Mouse (Mus musculus) CD4-positive helper T cell, adult 2 months (primary cell): ENCODE data around the gene Ifit2.
"Not testable (repeated sequence)": the region's sequence is repeated elsewhere in the genome, so short reads cannot be mapped to it uniquely, and the experiment has no call there.

Experiments used
- DNase-seq: peaks from one replicate; pipeline ENCODE4 v3.0.0-alpha.2; 2012; ENCODE audit warnings: low read depth, missing footprints, low spot score

Ifit2 gene

DNA sequence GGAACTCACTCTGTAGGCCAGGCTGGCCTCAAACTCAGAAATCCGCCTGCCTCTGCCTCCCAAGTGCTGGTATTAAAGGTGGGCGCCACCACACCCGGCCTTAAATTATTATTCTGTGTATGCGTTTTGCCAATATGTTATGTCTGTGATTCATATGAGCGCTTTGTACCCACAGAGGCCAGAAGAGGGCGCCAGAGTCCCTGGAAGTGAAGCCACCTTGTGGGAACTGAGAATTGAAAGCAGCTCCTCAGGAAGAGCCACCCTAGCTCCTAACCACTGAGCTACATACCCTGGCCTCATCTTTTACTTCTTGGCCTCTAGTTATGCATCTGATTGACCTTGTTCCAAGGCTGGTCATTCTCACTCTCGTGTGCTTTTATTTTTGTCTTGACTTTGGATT, 2.5 kb upstream of the Ifit2 start:
- DNase-seq = peak; percentile 87

- no peak for DNase-seq
Observed at GRCm38 (mm10) chr19:34550205-34550533, 325 bp upstream of the Ifit2 start.

DNA sequence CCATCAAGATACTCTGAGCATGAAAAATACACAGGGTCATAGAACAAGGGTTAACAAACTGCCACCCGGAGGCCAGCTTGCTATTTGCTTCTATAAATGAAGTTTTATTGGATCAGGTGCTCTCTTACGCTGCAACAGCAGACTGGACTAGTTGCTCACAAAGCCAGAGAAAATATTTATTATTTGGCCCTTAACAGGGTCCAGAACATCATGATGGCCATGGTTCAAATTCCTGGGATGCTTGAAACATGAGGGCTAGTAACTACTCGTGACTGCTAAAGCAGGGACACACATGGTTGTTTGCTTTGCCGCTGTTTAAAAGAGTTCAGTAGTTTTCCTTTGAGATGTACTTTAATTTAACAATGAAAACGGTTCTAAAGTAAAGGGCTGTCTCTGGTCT, 1.5 kb downstream of the Ifit2 start:
- DNase-seq = no peak

DNA sequence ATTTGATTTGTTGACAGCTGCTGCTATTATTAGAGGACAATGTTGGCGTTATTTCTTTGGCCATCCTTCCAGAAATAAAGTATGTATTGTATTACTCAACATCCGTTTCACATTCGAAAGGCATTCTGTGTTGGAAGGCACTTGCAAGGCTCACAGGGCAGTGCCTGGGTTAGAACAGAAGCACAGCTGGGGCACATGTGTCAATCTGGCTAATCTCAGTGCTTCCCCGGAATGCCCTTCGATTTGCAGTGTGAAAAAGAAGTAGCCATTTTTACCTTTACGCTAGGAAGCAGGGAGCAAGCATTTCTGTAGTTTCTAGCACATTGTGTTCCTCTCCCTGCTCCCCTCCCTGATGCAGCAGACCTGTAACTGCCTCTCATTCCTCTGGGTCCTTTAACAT, 2.5 kb downstream of the Ifit2 start:
- no peak for DNase-seq

GRCm38 (mm10) chr19:34553522-34553921, 3.0 kb downstream of the Ifit2 start:
- no peak for DNase-seq

GRCm38 (mm10) chr19:34554061-34554460, 3.6 kb downstream of the Ifit2 start:
- DNase-seq = no peak

GRCm38 (mm10) chr19:34556621-34557020, 6.1 kb downstream of the Ifit2 start:
- no peak for DNase-seq

- DNase-seq = peak; percentile 32
Observed at GRCm38 (mm10) chr19:34562556-34562955, 12.1 kb downstream of the Ifit2 start.

- no peak for DNase-seq
Observed at GRCm38 (mm10) chr19:34566178-34566784, 15.8 kb downstream of the Ifit2 start.

DNA sequence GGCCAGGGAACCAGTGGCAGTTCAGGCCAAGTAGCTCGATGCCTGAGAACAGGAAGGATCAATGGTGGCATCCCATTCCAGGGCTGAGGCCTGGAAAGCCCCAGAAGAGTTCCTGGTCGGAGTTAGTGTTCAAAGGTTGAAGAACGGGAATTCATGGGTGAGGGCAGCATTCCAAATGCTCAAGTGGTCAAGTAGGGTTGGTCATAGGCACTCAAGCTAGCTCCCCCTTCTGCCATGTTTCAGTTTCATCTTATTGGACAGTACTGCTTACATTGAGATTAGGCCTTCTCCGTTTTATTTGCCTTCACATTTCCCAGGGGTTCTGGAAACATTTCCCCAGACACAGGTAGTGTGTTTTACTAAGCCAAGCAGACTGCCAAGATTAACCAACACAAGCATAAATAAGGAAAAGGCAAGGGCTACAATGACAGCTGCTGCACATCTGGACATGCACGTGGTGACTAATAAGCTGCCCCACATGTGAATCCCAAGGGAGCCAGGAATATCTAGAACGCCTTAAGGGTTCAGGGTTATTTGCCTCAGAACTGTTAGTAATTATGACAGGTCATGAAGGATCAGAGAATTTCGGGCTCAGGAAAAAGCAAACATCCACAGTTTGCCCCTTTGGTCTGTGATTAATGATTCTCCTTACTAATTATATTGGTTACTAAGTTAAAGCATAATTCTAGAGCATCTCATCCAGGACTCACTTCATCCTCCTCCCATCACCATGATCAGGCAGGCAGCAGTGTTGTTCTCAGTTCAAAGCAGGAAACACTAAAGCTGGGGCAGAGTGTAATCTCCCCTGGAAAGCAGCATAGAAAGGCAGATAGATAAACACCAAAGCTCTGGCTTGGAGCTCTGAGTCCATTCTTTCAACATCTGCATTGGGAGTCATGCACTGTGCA, 18.7 kb downstream of the Ifit2 start:
- no peak for DNase-seq

GRCm38 (mm10) chr19:34569896-34570476, 19.5 kb downstream of the Ifit2 start:
- DNase-seq = peak; percentile 35

- no peak for DNase-seq
Observed at GRCm38 (mm10) chr19:34571080-34571479, 20.6 kb downstream of the Ifit2 start.

DNA sequence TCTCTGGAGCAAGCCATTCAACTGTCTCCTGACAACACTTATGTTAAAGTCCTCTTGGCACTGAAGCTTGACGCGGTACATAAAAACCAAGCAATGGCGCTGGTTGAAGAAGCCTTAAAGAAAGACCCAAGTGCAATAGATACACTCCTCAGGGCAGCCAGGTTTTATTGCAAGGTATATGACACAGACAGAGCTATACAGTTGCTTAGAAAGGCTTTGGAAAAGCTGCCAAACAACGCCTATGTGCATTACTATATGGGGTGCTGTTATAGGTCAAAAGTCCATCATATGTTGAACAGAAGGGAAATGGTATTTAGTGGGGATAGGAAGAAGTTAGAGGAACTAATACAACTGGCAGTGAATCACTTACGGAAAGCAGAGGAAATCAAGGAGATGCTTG, 23.2 kb downstream of the Ifit2 start:
- no peak for DNase-seq

GRCm38 (mm10) chr19:34577121-34577520, 26.6 kb downstream of the Ifit2 start:
- no peak for DNase-seq

GRCm38 (mm10) chr19:34582696-34583095, 32.2 kb downstream of the Ifit2 start:
- not testable (repeated sequence) for DNase-seq

- not testable (repeated sequence) for DNase-seq
Observed at GRCm38 (mm10) chr19:34583126-34583766, 32.8 kb downstream of the Ifit2 start, which contains the start of gene Ifit3. Ifit3 (plus strand) TSS chr19:34583531.

GRCm38 (mm10) chr19:34585740-34586458, 35.4 kb downstream of the Ifit2 start:
- not testable (repeated sequence) for DNase-seq

DNA sequence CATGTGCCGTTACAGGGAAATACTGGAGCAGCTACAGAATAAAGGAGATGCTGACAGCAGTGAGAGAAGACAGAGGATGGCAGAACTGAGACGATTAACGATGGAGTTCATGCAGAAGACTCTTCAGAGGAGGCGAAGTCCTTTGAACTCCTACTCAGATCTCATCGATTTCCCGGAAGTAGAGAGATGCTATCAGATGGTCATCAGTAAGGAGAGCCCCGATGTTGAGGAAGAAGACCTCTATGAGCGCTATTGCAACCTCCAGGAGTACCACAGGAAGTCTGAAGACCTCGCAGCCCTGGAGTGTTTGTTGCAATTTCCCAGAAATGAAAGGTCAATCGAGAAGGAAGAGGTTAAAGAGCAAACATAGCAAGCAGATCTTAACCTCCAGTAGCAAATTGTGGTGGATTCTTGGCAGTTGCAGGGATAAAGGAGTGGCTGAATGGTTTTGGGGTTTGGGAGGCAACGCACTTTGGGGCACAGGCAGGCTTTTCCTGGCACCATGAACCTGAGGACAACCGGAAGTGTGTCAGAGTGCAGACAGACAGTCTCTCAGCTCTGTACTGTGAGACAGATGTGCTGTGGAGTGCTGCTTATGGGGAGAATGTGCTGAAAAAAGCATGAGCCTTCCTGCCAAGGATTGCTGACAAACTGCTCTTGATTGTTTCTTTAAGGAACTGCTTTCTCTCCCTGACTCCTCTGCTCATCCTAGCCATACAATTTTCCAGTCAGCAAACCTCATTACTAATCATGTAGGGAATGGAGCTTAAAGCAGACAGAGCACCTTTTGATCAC, 37.6 kb downstream of the Ifit2 start:
- peak; percentile 42 for DNase-seq

GRCm38 (mm10) chr19:34588959-34589358, 38.5 kb downstream of the Ifit2 start:
- DNase-seq = no peak

DNA sequence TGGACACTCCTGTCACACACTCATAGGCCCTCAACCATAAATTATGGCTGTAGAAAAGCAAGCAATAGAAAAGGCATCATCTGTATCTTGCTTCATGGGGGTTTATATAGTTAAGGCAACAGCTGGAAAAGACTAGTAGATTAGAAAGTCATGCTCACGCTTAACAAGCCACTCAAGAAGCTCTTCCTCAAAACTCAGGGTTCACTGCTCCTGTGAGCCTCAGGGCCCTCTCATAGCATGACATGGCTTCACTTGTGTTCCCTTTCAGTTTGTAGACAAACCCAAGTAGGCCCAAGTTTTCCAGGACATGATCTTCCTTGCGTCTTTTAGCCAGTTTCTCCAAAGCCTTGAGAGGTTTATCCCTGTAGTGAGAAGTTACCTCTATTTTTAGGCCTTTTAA, 43.0 kb downstream of the Ifit2 start:
- DNase-seq = no peak

- DNase-seq = not testable (repeated sequence)
Observed at GRCm38 (mm10) chr19:34594523-34594922, 44.0 kb downstream of the Ifit2 start.
